ENCODE assay signal across 22 mouse cellular contexts in genomic region chr6:137422777-137423176, GRCm38 (mm10).
DNase-seq lines count a peak whose midpoint lies in the region; ATAC-seq and TF ChIP-seq lines count a peak whose summit lies in the region.
"Had no signal": no experiment of that assay in that cellular context is flagged by ENCODE, and none has a peak within 500 bp of the region (broad histone marks: within the 10 kb centered on the region; RNA-seq: fewer than 3 reads in every experiment).

No protein-coding gene starts in this region.

- H3K4me2 ChIP-seq in kidney, postnatal 0 days (ENCODE audit: low read length) = no peak overlapping the region
- H3K4me2 ChIP-seq in midbrain, postnatal 0 days (ENCODE audit: low read depth, low read length, poor library complexity, severe bottlenecking) = no peak overlapping the region

- H3K9ac ChIP-seq in kidney, postnatal 0 days (ENCODE audit: low read depth, low read length) = no peak overlapping the region
- H3K9ac ChIP-seq in midbrain, postnatal 0 days (replicated peaks; ENCODE audit: low read length, poor library complexity, severe bottlenecking) = no peak overlapping the region

- POLR2A ChIA-PET in Patski (lab: Charles Lee) = no interaction called here

- CTCF ChIA-PET in Patski (lab: Charles Lee) = interaction anchor here (1.4 kb wide), 1 partner anchor 10 kb away, joined by 4 read pairs; no protein-coding TSS in a partner anchor

- no peak for ATAC-seq in kidney, postnatal 0 days (replicated peaks; ENCODE audit: low FRiP score, low read depth)
- ATAC-seq in Patski = peak; percentile 83
- ATAC-seq in midbrain, postnatal 0 days (ENCODE audit: low FRiP score) = no peak
- ATAC-seq: activated CD4-positive, CD25-positive, alpha-beta regulatory T cell, adult 4 months; CD4-positive, CD25-positive, alpha-beta regulatory T cell, adult 4 months had no signal

- H3K27me3 ChIP-seq in kidney, postnatal 0 days (ENCODE audit: insufficient read depth, low read length) = no peaks in the 10 kb centered on the region
- peaks cover 4% of the 10 kb centered on the region for H3K27me3 ChIP-seq in Patski
- H3K27me3 ChIP-seq in forebrain, embryonic 10.5 days (ENCODE audit: poor library complexity, severe bottlenecking) = no peaks in the 10 kb centered on the region
- H3K27me3 ChIP-seq in midbrain, postnatal 0 days (ENCODE audit: insufficient read depth, low read length) = no peaks in the 10 kb centered on the region
- H3K27me3 ChIP-seq: CH12.LX had no signal

- no peak for TF ChIP-seq CTCF in kidney, postnatal 0 days (IDR thresholded peaks at IDR 0.05; ENCODE audit: low read depth)
- no peak for TF ChIP-seq CTCF in Patski (IDR thresholded peaks at IDR 0.05)
- no peak for TF ChIP-seq CTCF in midbrain, postnatal 0 days (IDR thresholded peaks at IDR 0.05)

- H3K27ac ChIP-seq in kidney, postnatal 0 days = no peak overlapping the region
- no peak overlapping the region for H3K27ac ChIP-seq in forebrain, embryonic 10.5 days
- no peak overlapping the region for H3K27ac ChIP-seq in midbrain, postnatal 0 days (ENCODE audit: low read depth, low read length)

- no peak overlapping the region for H3K4me3 ChIP-seq in kidney, postnatal 0 days (replicated peaks; ENCODE audit: low read depth, low read length)
- H3K4me3 ChIP-seq in forebrain, embryonic 10.5 days = no peak overlapping the region
- no peak overlapping the region for H3K4me3 ChIP-seq in midbrain, postnatal 0 days (ENCODE audit: low read depth, low read length)

- in situ Hi-C loops in Patski (cut with MboI; ENCODE audit: low pct_unique_long_range_greater_than_20kb) = no loop called here

- 0 out of 2 replicates have a peak, but pooled peaks cover 5% of the 10 kb centered on the region for H3K4me1 ChIP-seq in kidney, postnatal 0 days (replicated peaks; ENCODE audit: insufficient read depth, low read length)
- no peaks in the 10 kb centered on the region for H3K4me1 ChIP-seq in forebrain, embryonic 10.5 days
- no peaks in the 10 kb centered on the region for H3K4me1 ChIP-seq in midbrain, postnatal 0 days (ENCODE audit: insufficient read depth, low read length)

- peak; percentile 25 for DNase-seq in kidney, postnatal 0 days (ENCODE audit: low spot score)
- no peak for DNase-seq in kidney, postnatal 14 days
- peak; percentile 70 for DNase-seq in Muller cell, postnatal 12 days (ENCODE audit: inconsistent ontology term)
- no peak for DNase-seq in Patski (ENCODE audit: low read depth, low spot score)
- no peak for DNase-seq in forebrain, embryonic 10.5 days (ENCODE audit: extremely low spot score, low spot score)
- no peak for DNase-seq in midbrain, postnatal 0 days (ENCODE audit: low spot score)
- DNase-seq: adrenal gland, adult 2 months; adrenal gland, adult 8-10 months; adrenal gland, postnatal 10 days; adrenal gland, postnatal 14 days; adrenal gland, postnatal 25 days; adrenal gland, postnatal 36 days; B cell, adult 2 months; cerebellum, adult 11 months; cerebellum, adult 11-12 months; cerebellum, adult 18-20 months; cerebellum, adult 2 months; cerebellum, adult 8-10 months had no signal

- WGBS in kidney, postnatal 0 days = 40% methylated on average over 4 of the region's 4 CpGs
- WGBS in forebrain, embryonic 10.5 days = 92% methylated on average over 4 of the region's 4 CpGs
- WGBS in midbrain, postnatal 0 days = 91% methylated on average over 4 of the region's 4 CpGs

- no peaks in the 10 kb centered on the region for H3K36me3 ChIP-seq in kidney, postnatal 0 days (ENCODE audit: insufficient read depth, low read length)
- no peaks in the 10 kb centered on the region for H3K36me3 ChIP-seq in forebrain, embryonic 10.5 days (replicated peaks)
- H3K36me3 ChIP-seq in midbrain, postnatal 0 days (ENCODE audit: insufficient read depth, low read length) = peaks cover 6% of the 10 kb centered on the region; the same call in 1 of the 2 replicates
- H3K36me3 ChIP-seq: G1E had no signal

- no peaks in the 10 kb centered on the region for H3K9me3 ChIP-seq in kidney, postnatal 0 days (replicated peaks; ENCODE audit: low read length)
- H3K9me3 ChIP-seq in forebrain, embryonic 10.5 days = no peaks in the 10 kb centered on the region
- no peaks in the 10 kb centered on the region for H3K9me3 ChIP-seq in midbrain, postnatal 0 days (ENCODE audit: low read length)

Comparison
In these comparisons a context has a peak if more than half of its experiments do, and no peak if none do; other contexts are left out.
1. DNase-seq: peak in kidney, postnatal 0 days (single experiment) and Muller cell, postnatal 12 days (single experiment); none in kidney, postnatal 14 days (single experiment), Patski (single experiment), forebrain, embryonic 10.5 days (single experiment) and midbrain, postnatal 0 days (single experiment).